Mouse (Mus musculus) limb, embryonic 11.5 days (tissue): Measurements from ENCODE around the gene Ropn1l. TPM values are rescaled to one million over a fixed set of nuclear protein-coding genes. Genes with fewer than 3 reads are reported as not detected.
A peak's percentile ranks its signal among the peaks of the same experiment; 100 is the strongest.

Source experiments
- ATAC-seq: fragments of 200-750 bp; cut with Nextera tagmentation; 2 replicates; pipeline ENCODE4 v1.8.0; 2017; ENCODE audit warnings: low read depth; ENCODE audit not compliant: insufficient number of reproducible peaks, low FRiP score, low TSS enrichment
- DNase-seq: peaks from one replicate; pipeline ENCODE4 v3.0.0-alpha.2; 2015; ENCODE audit warnings: low spot score
- H3K27ac ChIP-seq: fragments of 300-500 bp; sonication (generic); replicated peaks from 2 replicates; pipeline ENCODE4 v1.5.1; 2014; ENCODE audit warnings: low read depth, mild to moderate bottlenecking, low read length
- H3K27me3 ChIP-seq: fragments of 300-500 bp; sonication (generic); 2 replicates; pipeline ENCODE4 v1.6.1; 2014; ENCODE audit warnings: mild to moderate bottlenecking, low read length, mixed read lengths; ENCODE audit not compliant: control insufficient read depth, insufficient read depth
- H3K36me3 ChIP-seq: fragments of 300-500 bp; sonication (generic); 2 replicates; pipeline ENCODE4 v1.6.1; 2014; ENCODE audit warnings: mild to moderate bottlenecking, low read length, moderate library complexity, mixed read lengths; ENCODE audit not compliant: control insufficient read depth, insufficient read depth
- H3K4me1 ChIP-seq: fragments of 300-500 bp; sonication (generic); 2 replicates; pipeline ENCODE4 v1.6.1; 2014; ENCODE audit warnings: low read length, mixed read lengths; ENCODE audit not compliant: control insufficient read depth, insufficient read depth
- H3K4me2 ChIP-seq: fragments of 300-500 bp; sonication (generic); 2 replicates; pipeline ENCODE4 v1.6.1; 2014; ENCODE audit warnings: low read depth, mild to moderate bottlenecking, moderate library complexity; ENCODE audit not compliant: severe bottlenecking
- H3K4me3 ChIP-seq: fragments of 300-500 bp; sonication (generic); 2 replicates; pipeline ENCODE4 v1.5.1; 2014; ENCODE audit warnings: low read depth, low read length
- H3K9ac ChIP-seq: fragments of 300-500 bp; sonication (generic); 2 replicates; pipeline ENCODE4 v1.6.1; 2014; ENCODE audit warnings: mild to moderate bottlenecking, low read length
- H3K9me3 ChIP-seq: fragments of 300-500 bp; sonication (generic); 2 replicates; pipeline ENCODE4 v1.6.1; 2016; ENCODE audit warnings: low read length; ENCODE audit not compliant: control insufficient read depth
- WGBS: fragments of 180-500 bp; shearing (Covaris S2); extraction: QIAGEN DNeasy Blood & Tissue Kit; methylation state at CpG from one replicate; pipeline ENCODE4 v1.1.7; 2014; 5-methylcytosine and 5-hydroxymethylcytosine counted together
- polyA plus RNA-seq: library from polyadenylated mRNA; unstranded; fragments of >200 nt; fragmentation: Nextera tagmentation; extraction: Ambion mirVana; gene quantifications from 2 replicates; pipeline ENCODE4 v1.2.1, GENCODE M21; 2014

The Ropn1l gene
- polyA plus RNA-seq, 1 experiment from 2014 or later: 3.5 TPM

GRCm38 (mm10) chr15:31454861-31455295 lies 1.3 kb upstream of the Ropn1l start:
- H3K9me3 ChIP-seq: no peaks in the 10 kb centered on the region
- 77% methylated on average over 7 of the region's 7 CpGs for WGBS
- no peaks in the 10 kb centered on the region for H3K27me3 ChIP-seq
- peaks cover 10% of the 10 kb centered on the region; the same call in 1 of the 2 replicates for H3K36me3 ChIP-seq
- H3K4me2 ChIP-seq: no peak overlapping the region
- no peak for ATAC-seq
- H3K9ac ChIP-seq: no peak overlapping the region
- H3K4me1 ChIP-seq: peaks cover 3% of the 10 kb centered on the region; the same call in 1 of the 2 replicates
- H3K4me3 ChIP-seq: no peak overlapping the region
- DNase-seq: no peak
- H3K27ac ChIP-seq: no peak overlapping the region

GRCm38 (mm10) chr15:31454096-31454860 lies 741 bp upstream of the Ropn1l start:
- Histone ChIP-seq H3K9ac (no peak overlapping the region), H3K9me3 (no peaks in the 10 kb centered on the region), H3K36me3 (0 out of 2 replicates have a peak, but pooled peaks cover 7% of the 10 kb centered on the region), H3K27me3 (no peaks in the 10 kb centered on the region), H3K4me3 (peak overlapping the region; percentile 55), H3K4me1 (peaks cover 3% of the 10 kb centered on the region; the same call in 1 of the 2 replicates), H3K27ac (no peak overlapping the region), H3K4me2 (peak overlapping the region; percentile 62; the same call in 1 of the 2 replicates)
- WGBS: 62% methylated on average over 10 of the region's 10 CpGs
- ATAC-seq: no peak
- no peak for DNase-seq

GRCm38 (mm10) chr15:31452336-31453097 lies 1.0 kb downstream of the Ropn1l start:
- H3K27me3 ChIP-seq: no peaks in the 10 kb centered on the region
- peaks cover 3% of the 10 kb centered on the region; the same call in 1 of the 2 replicates for H3K4me1 ChIP-seq
- no peak overlapping the region for H3K27ac ChIP-seq
- DNase-seq: no peak
- 48% methylated on average over 18 of the region's 18 CpGs for WGBS
- no peak for ATAC-seq
- no peaks in the 10 kb centered on the region for H3K9me3 ChIP-seq
- H3K4me2 ChIP-seq: peak overlapping the region; percentile 62
- H3K4me3 ChIP-seq: peak overlapping the region; percentile 55; the same call in 1 of the 2 replicates
- 0 out of 2 replicates have a peak, but pooled peaks cover 2% of the 10 kb centered on the region for H3K36me3 ChIP-seq
- peak overlapping the region; percentile 63 for H3K9ac ChIP-seq

- Histone ChIP-seq H3K36me3 (no peaks in the 10 kb centered on the region), H3K4me3 (no peak overlapping the region), H3K27me3 (no peaks in the 10 kb centered on the region), H3K9me3 (no peaks in the 10 kb centered on the region), H3K27ac (no peak overlapping the region), H3K4me1 (peaks cover 3% of the 10 kb centered on the region; the same call in 1 of the 2 replicates), H3K4me2 (no peak overlapping the region), H3K9ac (no peak overlapping the region)
- ATAC-seq (no peak), DNase-seq (no peak)
- 13% methylated on average over 2 of the region's 2 CpGs for WGBS
Observed at GRCm38 (mm10) chr15:31449772-31450171, 3.8 kb downstream of the Ropn1l start.

GRCm38 (mm10) chr15:31447121-31447520 lies 6.4 kb downstream of the Ropn1l start:
- peaks cover 3% of the 10 kb centered on the region; the same call in 1 of the 2 replicates for H3K4me1 ChIP-seq
- H3K9me3 ChIP-seq: no peaks in the 10 kb centered on the region
- WGBS: 53% methylated on average over 7 of the region's 7 CpGs
- no peak overlapping the region for H3K9ac ChIP-seq
- no peak overlapping the region for H3K4me2 ChIP-seq
- H3K27me3 ChIP-seq: no peaks in the 10 kb centered on the region
- ATAC-seq: no peak
- H3K36me3 ChIP-seq: no peaks in the 10 kb centered on the region
- no peak overlapping the region for H3K4me3 ChIP-seq
- H3K27ac ChIP-seq: no peak overlapping the region
- peak; percentile 42 for DNase-seq

- Histone ChIP-seq H3K4me2 (no peak overlapping the region), H3K27me3 (no peaks in the 10 kb centered on the region), H3K4me1 (no peaks in the 10 kb centered on the region), H3K4me3 (no peak overlapping the region), H3K27ac (no peak overlapping the region), H3K9ac (no peak overlapping the region), H3K9me3 (no peaks in the 10 kb centered on the region), H3K36me3 (no peaks in the 10 kb centered on the region)
- ATAC-seq (no peak), DNase-seq (no peak)
- WGBS: 93% methylated on average over 4 of the region's 4 CpGs
Observed at GRCm38 (mm10) chr15:31442698-31443097, 10.8 kb downstream of the Ropn1l start.

GRCm38 (mm10) chr15:31441996-31442395 lies 11.5 kb downstream of the Ropn1l start:
- 76% methylated on average over 6 of the region's 6 CpGs for WGBS
- Histone ChIP-seq H3K9ac (no peak overlapping the region), H3K4me1 (no peaks in the 10 kb centered on the region), H3K4me2 (no peak overlapping the region), H3K4me3 (no peak overlapping the region), H3K27me3 (no peaks in the 10 kb centered on the region), H3K27ac (no peak overlapping the region), H3K36me3 (no peaks in the 10 kb centered on the region), H3K9me3 (no peaks in the 10 kb centered on the region)
- DNase-seq (no peak), ATAC-seq (no peak)

- H3K4me2 ChIP-seq: no peak overlapping the region
- DNase-seq (no peak), ATAC-seq (no peak)
Observed at GRCm38 (mm10) chr15:31436811-31437210, 16.7 kb downstream of the Ropn1l start.

More at GRCm38 (mm10) chr15:31436811-31437210, 16.7 kb downstream of the Ropn1l start:
- H3K36me3 ChIP-seq: no peaks in the 10 kb centered on the region
- 80% methylated on average over 2 of the region's 2 CpGs for WGBS
- no peaks in the 10 kb centered on the region for H3K9me3 ChIP-seq
- no peaks in the 10 kb centered on the region for H3K27me3 ChIP-seq
- H3K4me1 ChIP-seq: no peaks in the 10 kb centered on the region
- no peak overlapping the region for H3K4me3 ChIP-seq
- H3K9ac ChIP-seq: no peak overlapping the region
- no peak overlapping the region for H3K27ac ChIP-seq
